Mouse (Mus musculus) neural tube, embryonic 15.5 days (tissue): ENCODE measurements around the gene Arsg. TPM values are rescaled to one million over a fixed set of nuclear protein-coding genes. Genes with fewer than 3 reads are reported as not detected.

ENCODE experiments used
- ATAC-seq: fragments of 200-750 bp; cut with Nextera tagmentation; 2 replicates; pipeline ENCODE4 v1.8.0; 2017; ENCODE audit warnings: mild to moderate bottlenecking, moderate TSS enrichment, moderate library complexity; ENCODE audit not compliant: low FRiP score
- H3K27ac ChIP-seq: fragments of 300-500 bp; sonication (generic); replicated peaks from 2 replicates; pipeline ENCODE4 v1.5.1; 2015; ENCODE audit warnings: mild to moderate bottlenecking, inconsistent platforms
- H3K27me3 ChIP-seq: fragments of 300-500 bp; sonication (generic); replicated peaks from 2 replicates; pipeline ENCODE4 v1.6.1; 2015; ENCODE audit warnings: inconsistent platforms
- H3K36me3 ChIP-seq: fragments of 300-500 bp; sonication (generic); 2 replicates; pipeline ENCODE4 v1.6.1; 2015; ENCODE audit warnings: inconsistent platforms
- H3K4me1 ChIP-seq: fragments of 300-500 bp; sonication (generic); 2 replicates; pipeline ENCODE4 v1.6.1; 2015; ENCODE audit warnings: inconsistent platforms
- H3K4me2 ChIP-seq: fragments of 300-500 bp; sonication (generic); 2 replicates; pipeline ENCODE4 v1.6.1; 2015; ENCODE audit warnings: inconsistent platforms, mild to moderate bottlenecking, moderate library complexity
- H3K4me3 ChIP-seq: fragments of 300-500 bp; sonication (generic); replicated peaks from 2 replicates; pipeline ENCODE4 v1.5.1; 2015; ENCODE audit warnings: mild to moderate bottlenecking, inconsistent platforms
- H3K9ac ChIP-seq: fragments of 300-500 bp; sonication (generic); replicated peaks from 2 replicates; pipeline ENCODE4 v1.6.1; 2015; ENCODE audit warnings: mild to moderate bottlenecking, inconsistent platforms
- H3K9me3 ChIP-seq: fragments of 300-500 bp; sonication (generic); replicated peaks from 2 replicates; pipeline ENCODE4 v1.6.1; 2016; ENCODE audit warnings: inconsistent platforms
- WGBS: fragments of 180-500 bp; shearing (Covaris S2); methylation state at CpG from one replicate; pipeline ENCODE4 v1.1.7; 2015; ENCODE audit warnings: mixed read lengths; 5-methylcytosine and 5-hydroxymethylcytosine counted together
- polyA plus RNA-seq: library from polyadenylated mRNA; unstranded; fragments of >200 nt; fragmentation: Nextera tagmentation; extraction: Ambion mirVana; gene quantifications from 2 replicates; pipeline ENCODE4 v1.2.1, GENCODE M21; 2015

Gene Arsg
- polyA plus RNA-seq, 1 experiment from 2014 or later: 2.8 TPM

DNA sequence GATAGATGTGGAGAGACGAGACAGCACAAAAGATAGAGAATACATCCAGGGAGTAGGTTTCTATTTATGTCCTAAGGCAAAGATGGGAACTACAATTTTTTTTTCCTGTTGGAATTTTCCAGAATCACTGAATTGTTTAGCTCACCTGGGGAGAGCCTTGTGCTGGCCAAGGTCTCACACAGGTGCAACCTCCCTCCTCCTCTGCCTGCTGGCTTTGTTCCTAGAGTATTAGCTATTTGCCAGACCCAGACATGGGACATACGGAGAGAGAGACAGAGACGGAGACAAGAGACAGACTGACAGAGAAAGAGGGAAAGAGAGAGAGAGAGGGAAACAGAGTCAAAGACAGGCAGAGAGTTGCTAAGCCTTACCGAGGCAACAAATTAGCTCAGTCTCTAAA, 52.4 kb downstream of the Arsg start:
- Histone ChIP-seq H3K27ac (no peak overlapping the region), H3K36me3 (no peaks in the 10 kb centered on the region), H3K4me1 (0 out of 2 replicates have a peak, but pooled peaks cover 2% of the 10 kb centered on the region), H3K4me3 (no peak overlapping the region), H3K4me2 (no peak overlapping the region), H3K27me3 (no peaks in the 10 kb centered on the region), H3K9me3 (no peaks in the 10 kb centered on the region), H3K9ac (no peak overlapping the region)
- no peak for ATAC-seq
- 84% methylated on average over 4 of the region's 4 CpGs for WGBS

DNA sequence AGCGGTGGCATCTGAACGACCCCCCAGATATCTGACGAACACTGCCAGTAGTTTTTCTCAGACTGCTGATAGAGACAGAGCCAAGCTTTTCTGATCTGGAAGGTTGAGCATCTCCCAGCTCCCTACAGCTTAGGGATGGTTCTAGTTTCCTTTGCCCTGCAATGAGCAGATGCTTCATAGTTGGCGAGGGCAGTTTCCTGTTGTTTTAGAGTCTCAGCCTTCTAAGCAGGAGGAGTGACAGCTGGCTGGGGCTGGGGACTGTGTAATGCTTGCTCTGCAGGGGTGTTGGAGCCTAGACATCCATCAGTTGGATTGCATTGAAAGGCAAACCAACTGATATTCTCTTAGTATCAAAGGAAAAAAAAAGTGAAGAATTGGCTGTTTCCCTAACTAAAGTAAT, 56.9 kb downstream of the Arsg start:
- no peaks in the 10 kb centered on the region for H3K36me3 ChIP-seq
- no peaks in the 10 kb centered on the region for H3K4me1 ChIP-seq
- no peak for ATAC-seq
- H3K9me3 ChIP-seq: no peaks in the 10 kb centered on the region
- H3K27me3 ChIP-seq: no peaks in the 10 kb centered on the region
- no peak overlapping the region; the same call in 1 of the 2 replicates for H3K27ac ChIP-seq
- no peak overlapping the region for H3K4me2 ChIP-seq
- H3K9ac ChIP-seq: no peak overlapping the region
- 72% methylated on average over 4 of the region's 4 CpGs for WGBS
- no peak overlapping the region for H3K4me3 ChIP-seq

DNA sequence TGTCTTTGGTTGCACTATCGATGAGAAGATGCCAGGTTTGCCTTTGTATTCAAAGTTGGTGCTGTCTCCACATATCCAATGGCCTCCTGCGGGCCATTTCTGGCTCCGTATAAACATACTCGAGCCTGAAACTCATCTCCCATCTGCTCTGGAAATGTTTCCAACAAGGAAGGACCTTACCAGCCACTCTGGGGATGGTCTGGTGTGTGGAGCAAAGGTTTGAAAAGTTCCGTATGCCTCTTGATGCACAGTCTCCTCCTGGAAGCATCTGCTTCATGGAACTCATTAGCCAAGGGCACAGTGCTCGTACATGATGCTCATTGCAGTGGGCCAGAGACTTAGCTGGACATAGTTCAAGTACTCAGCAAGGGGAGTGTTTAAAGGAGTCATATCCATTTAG, 62.8 kb downstream of the Arsg start:
- H3K27ac ChIP-seq: no peak overlapping the region
- no peak overlapping the region for H3K4me3 ChIP-seq
- peaks cover 6% of the 10 kb centered on the region; the same call in 1 of the 2 replicates for H3K4me1 ChIP-seq
- no peaks in the 10 kb centered on the region for H3K36me3 ChIP-seq
- 89% methylated on average over 6 of the region's 6 CpGs for WGBS
- no peaks in the 10 kb centered on the region for H3K27me3 ChIP-seq
- no peaks in the 10 kb centered on the region for H3K9me3 ChIP-seq
- H3K4me2 ChIP-seq: no peak overlapping the region
- ATAC-seq: no peak
- no peak overlapping the region for H3K9ac ChIP-seq

DNA sequence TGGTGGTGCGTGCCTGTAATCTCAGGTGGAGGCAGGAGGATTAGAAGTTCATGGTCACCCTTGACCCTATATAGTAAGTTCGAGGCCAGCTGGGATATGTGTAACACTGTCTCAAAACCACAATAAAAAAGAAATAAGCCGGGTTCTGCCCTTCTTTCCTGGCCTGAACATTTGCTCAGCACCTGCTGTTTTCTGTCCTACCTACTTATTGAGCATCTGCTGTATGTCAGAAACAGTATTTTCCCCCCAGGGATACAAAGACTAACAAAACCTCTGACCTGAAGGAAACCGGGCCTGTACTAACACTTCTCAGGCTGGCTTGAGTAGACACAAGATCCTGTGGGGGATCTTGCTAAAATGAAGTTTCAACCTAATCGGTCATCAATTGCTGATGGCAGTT, 63.8 kb downstream of the Arsg start:
- Histone ChIP-seq H3K9ac (no peak overlapping the region), H3K4me2 (no peak overlapping the region), H3K36me3 (no peaks in the 10 kb centered on the region), H3K4me1 (peaks cover 6% of the 10 kb centered on the region; the same call in 1 of the 2 replicates), H3K9me3 (no peaks in the 10 kb centered on the region), H3K27me3 (no peaks in the 10 kb centered on the region), H3K4me3 (no peak overlapping the region), H3K27ac (no peak overlapping the region)
- 88% methylated on average over 5 of the region's 5 CpGs for WGBS
- ATAC-seq: no peak

DNA sequence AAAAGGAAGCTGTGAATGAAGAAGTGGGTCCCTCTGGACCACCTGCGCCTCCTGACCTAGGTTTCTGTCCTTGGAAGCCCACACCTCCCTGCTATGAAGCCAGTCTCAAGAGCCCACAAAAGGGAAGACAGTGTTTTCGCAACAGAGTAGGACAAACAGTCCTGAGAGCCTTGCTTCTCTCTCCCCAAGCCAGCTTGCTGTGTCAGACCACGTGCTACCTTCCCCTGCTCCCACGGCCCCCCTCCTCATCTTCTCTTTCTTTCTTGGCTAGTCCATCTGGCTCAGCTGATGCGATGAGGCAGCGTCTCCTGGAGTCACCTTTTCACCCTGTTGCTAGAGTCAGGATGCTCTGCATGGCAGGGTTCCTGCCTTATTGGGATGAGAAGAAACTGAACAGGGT, 66.1 kb downstream of the Arsg start:
- Histone ChIP-seq H3K4me2 (no peak overlapping the region), H3K4me3 (no peak overlapping the region), H3K9ac (no peak overlapping the region), H3K27ac (no peak overlapping the region), H3K27me3 (no peaks in the 10 kb centered on the region), H3K36me3 (no peaks in the 10 kb centered on the region), H3K9me3 (no peaks in the 10 kb centered on the region), H3K4me1 (peaks cover 6% of the 10 kb centered on the region; the same call in 1 of the 2 replicates)
- WGBS: 49% methylated on average over 6 of the region's 6 CpGs
- ATAC-seq: no peak

DNA sequence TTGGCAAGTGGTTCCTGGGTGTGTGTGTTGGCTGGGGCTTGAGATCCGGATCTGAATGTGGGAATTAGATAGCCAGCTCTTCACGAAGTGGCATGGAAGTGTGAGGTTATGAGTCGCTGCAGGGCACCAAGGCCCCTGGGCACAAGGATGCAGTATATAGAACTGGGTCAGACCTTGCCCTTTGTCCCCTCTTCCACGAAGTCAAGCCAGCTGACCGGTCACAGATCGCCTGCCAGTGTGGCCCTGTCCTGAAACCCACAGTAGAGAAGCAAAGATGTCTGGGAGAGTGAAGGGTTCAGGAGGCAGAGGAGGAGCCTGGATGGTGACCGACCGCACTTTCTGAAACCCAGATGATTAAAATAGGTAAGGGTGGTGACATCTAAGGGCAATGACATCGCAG, 70.3 kb downstream of the Arsg start:
- no peak overlapping the region for H3K27ac ChIP-seq
- no peaks in the 10 kb centered on the region for H3K27me3 ChIP-seq
- H3K4me1 ChIP-seq: peaks cover 6% of the 10 kb centered on the region; the same call in 1 of the 2 replicates
- WGBS: 93% methylated on average over 9 of the region's 9 CpGs
- H3K9ac ChIP-seq: no peak overlapping the region
- H3K9me3 ChIP-seq: no peaks in the 10 kb centered on the region
- no peaks in the 10 kb centered on the region for H3K36me3 ChIP-seq
- H3K4me2 ChIP-seq: no peak overlapping the region
- no peak overlapping the region for H3K4me3 ChIP-seq
- ATAC-seq: no peak

DNA sequence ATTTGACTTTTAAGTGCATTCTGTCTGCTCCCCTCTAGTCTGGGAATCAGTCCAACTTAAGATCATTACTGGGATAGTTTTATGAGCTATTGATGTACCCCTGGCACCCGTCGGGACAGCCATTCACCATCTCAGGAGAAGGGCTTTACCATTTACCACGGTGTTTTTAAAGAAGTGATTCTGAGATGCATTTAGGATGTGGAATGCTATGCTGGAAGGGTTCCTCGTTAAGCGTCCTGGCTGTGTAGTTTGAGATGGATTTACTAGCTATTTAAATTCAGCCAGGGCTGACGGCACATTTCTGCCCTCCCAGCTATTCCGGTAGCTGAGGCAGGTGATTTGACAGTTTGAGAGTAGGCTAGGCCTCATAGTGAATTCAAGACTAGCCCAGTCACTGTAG, 71.3 kb downstream of the Arsg start:
- peaks cover under 1% of the 10 kb centered on the region; the same call in 1 of the 2 replicates for H3K4me1 ChIP-seq
- no peaks in the 10 kb centered on the region for H3K9me3 ChIP-seq
- H3K27ac ChIP-seq: no peak overlapping the region
- H3K9ac ChIP-seq: no peak overlapping the region
- ATAC-seq: no peak
- no peak overlapping the region for H3K4me3 ChIP-seq
- no peaks in the 10 kb centered on the region for H3K27me3 ChIP-seq
- no peak overlapping the region for H3K4me2 ChIP-seq
- 39% methylated on average over 7 of the region's 7 CpGs for WGBS
- H3K36me3 ChIP-seq: no peaks in the 10 kb centered on the region

DNA sequence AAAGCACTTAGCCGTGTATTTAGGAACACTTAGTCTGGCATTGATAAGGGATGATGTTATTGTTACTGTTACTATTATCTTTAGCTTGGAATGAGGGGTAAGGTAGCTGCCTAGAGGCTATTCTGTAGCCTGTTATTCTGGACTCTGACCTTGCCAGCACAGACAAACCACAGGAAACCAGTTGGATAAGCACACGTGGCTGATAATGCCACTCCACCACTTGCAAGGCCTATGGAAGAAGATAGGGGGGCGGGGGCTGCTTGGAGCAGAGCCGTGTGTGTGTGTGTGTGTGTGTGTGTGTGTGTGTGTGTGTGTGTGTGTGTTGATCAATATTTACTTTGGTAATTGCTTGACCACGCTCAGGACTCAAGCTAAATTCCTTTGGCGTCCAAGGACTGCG, 72.1 kb downstream of the Arsg start:
- no peaks in the 10 kb centered on the region for H3K9me3 ChIP-seq
- H3K4me3 ChIP-seq: no peak overlapping the region
- H3K4me2 ChIP-seq: no peak overlapping the region
- no peaks in the 10 kb centered on the region; the same call in 1 of the 2 replicates for H3K4me1 ChIP-seq
- H3K27ac ChIP-seq: no peak overlapping the region
- no peak overlapping the region for H3K9ac ChIP-seq
- H3K36me3 ChIP-seq: no peaks in the 10 kb centered on the region
- WGBS: 76% methylated on average over 7 of the region's 7 CpGs
- no peak for ATAC-seq
- no peaks in the 10 kb centered on the region for H3K27me3 ChIP-seq

DNA sequence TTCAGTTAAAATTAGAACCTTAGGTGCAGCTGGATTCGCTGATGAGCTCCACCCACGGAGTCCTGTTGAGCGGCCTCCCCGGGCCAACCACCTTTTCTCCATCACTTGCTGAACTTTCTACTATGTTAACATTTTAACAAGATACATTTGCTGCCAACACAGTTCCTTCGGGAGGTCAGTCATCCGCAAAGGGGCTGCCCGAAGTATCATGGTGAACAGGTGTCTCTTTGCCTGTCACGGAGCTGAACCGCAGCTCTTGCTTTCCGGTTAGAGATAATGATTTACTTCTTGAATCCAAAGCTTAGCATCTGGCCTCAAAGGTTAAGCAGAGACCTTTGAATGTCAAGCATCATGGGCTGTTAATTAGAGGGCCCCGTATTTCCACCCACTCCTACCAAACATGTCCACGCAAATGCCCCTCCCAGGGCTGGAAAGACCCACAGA, 72.5 kb downstream of the Arsg start:
- ATAC-seq: no peak
- Histone ChIP-seq H3K27me3 (no peaks in the 10 kb centered on the region), H3K4me1 (no peaks in the 10 kb centered on the region; the same call in 1 of the 2 replicates), H3K4me3 (no peak overlapping the region), H3K9me3 (no peaks in the 10 kb centered on the region), H3K4me2 (no peak overlapping the region), H3K27ac (no peak overlapping the region), H3K9ac (no peak overlapping the region), H3K36me3 (no peaks in the 10 kb centered on the region)
- 74% methylated on average over 12 of the region's 12 CpGs for WGBS

DNA sequence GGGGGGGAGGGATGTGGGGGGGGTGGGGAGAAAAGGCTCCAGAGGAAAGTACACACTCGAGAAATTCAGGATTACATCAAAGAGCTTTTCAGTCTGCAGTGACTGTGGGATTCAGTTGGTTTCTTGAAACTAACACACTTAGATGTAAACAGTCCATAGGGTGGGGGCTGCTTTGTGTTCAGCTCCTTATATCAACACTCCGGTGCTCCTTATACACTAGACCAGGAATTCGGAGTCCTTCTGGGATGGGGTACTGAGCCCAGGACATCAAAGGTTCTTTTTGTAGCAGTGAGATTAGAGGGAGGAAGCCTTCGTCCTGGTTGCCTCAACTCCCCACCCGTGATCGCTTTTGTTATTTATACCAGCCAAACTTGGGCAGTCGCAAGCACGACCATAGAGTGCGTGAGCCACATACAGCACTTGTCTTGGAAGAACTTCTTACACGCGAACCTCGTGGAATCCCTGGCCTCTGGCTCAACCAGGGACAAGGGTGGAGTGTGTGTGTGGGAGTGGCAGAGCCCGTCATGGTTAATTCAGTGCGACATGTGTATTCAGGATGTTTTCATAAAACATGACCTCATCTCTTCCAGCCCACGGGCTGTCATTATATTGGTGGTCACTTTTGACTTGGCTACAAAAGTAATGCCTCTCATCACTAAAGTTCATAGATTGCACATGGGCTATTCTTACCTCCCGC, 73.3 kb downstream of the Arsg start:
- 67% methylated on average over 16 of the region's 16 CpGs for WGBS
- no peak for ATAC-seq
- no peak overlapping the region for H3K4me3 ChIP-seq

DNA sequence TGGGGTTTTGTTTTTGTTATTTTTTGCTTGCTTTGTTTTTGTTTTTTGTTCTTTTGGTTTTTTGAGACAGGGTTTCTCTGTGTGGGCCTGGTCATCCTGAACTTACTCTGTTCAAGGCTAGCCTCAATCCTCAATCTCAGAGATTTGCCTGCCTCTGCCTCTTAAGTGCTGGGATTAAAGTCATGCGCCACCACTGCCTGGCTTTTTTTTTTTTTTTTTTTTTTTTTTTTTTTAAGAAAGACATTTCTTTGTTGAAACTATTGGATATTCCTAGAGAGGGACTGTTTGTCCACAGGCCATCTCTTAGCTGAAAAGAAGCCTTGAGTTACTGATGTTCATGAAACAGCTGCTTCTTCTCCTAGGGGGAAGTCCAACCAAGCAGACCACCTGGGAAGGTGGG, 74.5 kb downstream of the Arsg start:
- Histone ChIP-seq H3K27ac (no peak overlapping the region), H3K27me3 (no peaks in the 10 kb centered on the region), H3K4me2 (no peak overlapping the region), H3K9me3 (no peaks in the 10 kb centered on the region), H3K36me3 (no peaks in the 10 kb centered on the region), H3K4me1 (no peaks in the 10 kb centered on the region; the same call in 1 of the 2 replicates), H3K4me3 (no peak overlapping the region), H3K9ac (no peak overlapping the region)
- WGBS: 100% methylated on average over 1 of the region's 1 CpGs
- no peak for ATAC-seq

More for the DNA sequence above, 73.3 kb downstream of the Arsg start:
- Histone ChIP-seq H3K4me2 (no peak overlapping the region), H3K9me3 (no peaks in the 10 kb centered on the region), H3K27ac (no peak overlapping the region), H3K27me3 (no peaks in the 10 kb centered on the region), H3K36me3 (no peaks in the 10 kb centered on the region), H3K4me1 (no peaks in the 10 kb centered on the region; the same call in 1 of the 2 replicates), H3K9ac (no peak overlapping the region)

DNA sequence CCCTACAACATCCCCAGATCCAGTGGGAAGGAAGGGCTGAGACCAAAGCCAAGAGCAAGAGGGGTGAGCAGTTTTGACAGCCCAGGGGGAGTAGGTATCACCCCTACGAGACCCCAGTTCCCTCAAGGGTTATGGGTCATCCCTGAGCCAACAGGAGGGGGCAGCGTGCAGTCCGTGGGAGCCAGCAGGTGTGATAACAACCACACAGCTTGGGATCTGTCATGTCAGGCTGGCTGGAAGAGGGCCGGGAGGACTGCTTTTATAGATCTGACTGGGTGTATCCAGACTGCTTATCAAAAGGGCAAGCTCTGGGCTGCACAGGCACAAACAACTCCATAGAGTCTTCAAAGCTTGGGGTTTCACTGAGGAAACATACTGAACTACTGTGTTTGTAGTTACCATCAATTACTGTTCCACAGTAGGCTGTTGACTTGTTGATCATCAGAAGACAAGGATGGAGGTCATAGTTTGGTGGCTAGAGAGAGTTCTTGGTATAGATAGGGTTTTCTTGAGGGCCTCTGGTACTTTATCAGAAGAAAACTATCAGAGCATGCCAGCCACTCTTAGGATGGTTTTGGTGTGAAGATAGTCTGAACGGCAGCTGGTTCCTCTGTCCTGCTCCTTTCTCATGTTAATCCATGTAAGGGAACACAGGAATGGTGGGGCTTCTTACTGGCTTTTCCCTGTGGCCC, 76.6 kb downstream of the Arsg start:
- WGBS: 82% methylated on average over 5 of the region's 5 CpGs

More for the DNA sequence above, 76.6 kb downstream of the Arsg start:
- no peaks in the 10 kb centered on the region for H3K27me3 ChIP-seq
- H3K4me3 ChIP-seq: no peak overlapping the region
- no peak overlapping the region for H3K4me2 ChIP-seq
- ATAC-seq: no peak
- H3K9me3 ChIP-seq: no peaks in the 10 kb centered on the region
- no peaks in the 10 kb centered on the region; the same call in 1 of the 2 replicates for H3K4me1 ChIP-seq
- H3K36me3 ChIP-seq: no peaks in the 10 kb centered on the region
- H3K27ac ChIP-seq: no peak overlapping the region
- no peak overlapping the region for H3K9ac ChIP-seq
